Mouse (Mus musculus) ES-E14 (cell line): ENCODE measurements around the gene Plcz1. TPM values are rescaled to one million over a fixed set of nuclear protein-coding genes. Genes with fewer than 3 reads are reported as not detected.

Source experiments
- DNase-seq: peaks from one replicate; pipeline ENCODE4 v3.0.0-alpha.2; 2013; ENCODE audit warnings: low read depth, low spot score
- H3K27ac ChIP-seq: 2 replicates; pipeline ENCODE4 v1.5.1; 2012; ENCODE audit warnings: low read depth, mild to moderate bottlenecking, low read length, moderate library complexity, mixed read lengths; ENCODE audit not compliant: poor library complexity, insufficient read depth, severe bottlenecking
- H3K36me3 ChIP-seq: 2 replicates; pipeline ENCODE4 v1.6.1; 2012; ENCODE audit warnings: mild to moderate bottlenecking, low read length, moderate library complexity, mixed read lengths; ENCODE audit not compliant: control insufficient read depth, poor library complexity, insufficient read depth, severe bottlenecking
- H3K4me1 ChIP-seq, 2 experiments: fragments of 150-350 bp in 1 of 2; sonication (generic) in 1 of 2; 2 replicates each; pipeline ENCODE4 v1.6.1; 2012; ENCODE audit warnings: low read length in 2 of 2, mild to moderate bottlenecking in 1 of 2, mixed read lengths in 1 of 2; ENCODE audit not compliant: control insufficient read depth in 2 of 2, insufficient read depth in 2 of 2, poor library complexity in 1 of 2
- H3K4me3 ChIP-seq, 2 experiments: fragments of 150-350 bp in 1 of 2; sonication (generic) in 1 of 2; 2 replicates each; pipeline ENCODE4 v1.5.1; 2012; ENCODE audit warnings: low read length in 2 of 2, low read depth in 1 of 2, mild to moderate bottlenecking in 1 of 2, mixed read lengths in 1 of 2; ENCODE audit not compliant: insufficient read depth in 1 of 2, poor library complexity in 1 of 2, severe bottlenecking in 1 of 2
- H3K9ac ChIP-seq: 2 replicates; pipeline ENCODE4 v1.6.1; 2012; ENCODE audit warnings: low read depth, mild to moderate bottlenecking, low read length, mixed read lengths; ENCODE audit not compliant: poor library complexity, insufficient read depth, severe bottlenecking
- H3K9me3 ChIP-seq: fragments of 150-350 bp; sonication (generic); 2 replicates; pipeline ENCODE4 v1.6.1; 2012; ENCODE audit warnings: low read depth, mild to moderate bottlenecking, low read length; ENCODE audit not compliant: control insufficient read depth, insufficient read depth
- CHD2 ChIP-seq: IDR thresholded peaks from 2 replicates; pipeline ENCODE4 v1.6.1; 2014; ENCODE audit warnings: mild to moderate bottlenecking, low read depth, low read length, inconsistent platforms
- HCFC1 ChIP-seq: IDR thresholded peaks from 2 replicates; pipeline ENCODE4 v1.6.1; 2012; ENCODE audit warnings: low read length, inconsistent platforms, borderline replicate concordance; ENCODE audit not compliant: insufficient read depth
- MAFK ChIP-seq: IDR thresholded peaks from 2 replicates; pipeline ENCODE4 v1.6.1; 2014; ENCODE audit warnings: mild to moderate bottlenecking, low read depth, low read length, inconsistent platforms; ENCODE audit not compliant: insufficient read depth
- ZC3H11A ChIP-seq: IDR thresholded peaks from 2 replicates; pipeline ENCODE4 v1.6.1; 2012; ENCODE audit warnings: low read depth, mild to moderate bottlenecking, inconsistent platforms, low read length, borderline replicate concordance
- ZNF384 ChIP-seq: IDR thresholded peaks from 2 replicates; pipeline ENCODE4 v1.6.1; 2012; ENCODE audit warnings: low read depth, low read length, inconsistent platforms
- in situ Hi-C, 2 experiments: fragments of 600-800 bp; cut with MboI; formaldehyde crosslinking; loops; one replicate each; pipeline ENCODE4 v1.15.1; 2025; ENCODE audit warnings: low sequenced_read_pairs in 2 of 2, inconsistent platforms in 1 of 2; ENCODE audit not compliant: unreplicated experiment in 2 of 2
- total RNA-seq: library from RNA; depleted of rRNA; stranded (reverse); fragments of 300-350 nt; gene quantifications from 2 replicates; pipeline ENCODE4 v1.2.3, GENCODE M21; 2012; rRNA removed

The Plcz1 gene
- total RNA-seq: not detected in 2 replicates

- Histone ChIP-seq H3K36me3 (no peaks in the 10 kb centered on the region), H3K27ac (no peak within 1 kb of the TSS), H3K9ac (no peak within 1 kb of the TSS), H3K4me3 (no peak within 1 kb of the TSS), H3K4me1 (no peaks in the 10 kb centered on the region), H3K9me3 (no peaks in the 10 kb centered on the region)
- in situ Hi-C loops: no loop called here
- no peak for TF ChIP-seq HCFC1
- TF ChIP-seq ZC3H11A: no peak
- TF ChIP-seq MAFK: no peak
- TF ChIP-seq ZNF384: no peak
- no peak for TF ChIP-seq CHD2
- DNase-seq: no peak
These were observed at the start of gene Plcz1 for GRCm38 (mm10) chr6:140041357-140041756. Gene Plcz1 (minus strand): TSS chr6:140041457.

- no peak for TF ChIP-seq CHD2
- no peak for TF ChIP-seq HCFC1
- TF ChIP-seq MAFK: no peak
- TF ChIP-seq ZNF384: no peak
- no peak for TF ChIP-seq ZC3H11A
- in situ Hi-C loops: no loop called here
- no peak for DNase-seq
These were observed 48.6 kb upstream of the Plcz1 start for GRCm38 (mm10) chr6:140089855-140090254.

GRCm38 (mm10) chr6:140081739-140082138, 40.5 kb upstream of the Plcz1 start:
- Histone ChIP-seq H3K27ac (no peak overlapping the region), H3K4me3 (no peak overlapping the region), H3K4me1 (no peaks in the 10 kb centered on the region), H3K36me3 (no peaks in the 10 kb centered on the region), H3K9ac (no peak overlapping the region), H3K9me3 (no peaks in the 10 kb centered on the region)
- DNase-seq: peak; percentile 22
- in situ Hi-C loops: no loop called here
- no peak for TF ChIP-seq ZNF384
- TF ChIP-seq CHD2: no peak
- TF ChIP-seq MAFK: no peak
- TF ChIP-seq ZC3H11A: no peak
- no peak for TF ChIP-seq HCFC1

More at GRCm38 (mm10) chr6:140089855-140090254, 48.6 kb upstream of the Plcz1 start:
- H3K9me3 ChIP-seq: no peaks in the 10 kb centered on the region
- H3K4me3 ChIP-seq: no peak overlapping the region
- no peak overlapping the region for H3K9ac ChIP-seq
- no peaks in the 10 kb centered on the region for H3K4me1 ChIP-seq
- H3K27ac ChIP-seq: no peak overlapping the region
- no peaks in the 10 kb centered on the region for H3K36me3 ChIP-seq

- no peaks in the 10 kb centered on the region for H3K9me3 ChIP-seq
- H3K4me1 ChIP-seq: no peaks in the 10 kb centered on the region
- DNase-seq: no peak
- in situ Hi-C loops: no loop called here
- H3K9ac ChIP-seq: no peak overlapping the region
- H3K27ac ChIP-seq: no peak overlapping the region
- no peaks in the 10 kb centered on the region for H3K36me3 ChIP-seq
- H3K4me3 ChIP-seq: no peak overlapping the region
- TF ChIP-seq MAFK (no peak), ZC3H11A (no peak), ZNF384 (no peak), HCFC1 (no peak), CHD2 (no peak)
These were observed 39.7 kb upstream of the Plcz1 start for GRCm38 (mm10) chr6:140080933-140081332.

GRCm38 (mm10) chr6:140069177-140069576, 27.9 kb upstream of the Plcz1 start:
- DNase-seq: no peak
- in situ Hi-C loops: no loop called here
- no peaks in the 10 kb centered on the region for H3K9me3 ChIP-seq
- no peak overlapping the region for H3K27ac ChIP-seq
- H3K36me3 ChIP-seq: no peaks in the 10 kb centered on the region
- no peaks in the 10 kb centered on the region for H3K4me1 ChIP-seq
- no peak overlapping the region for H3K9ac ChIP-seq
- no peak for TF ChIP-seq HCFC1
- TF ChIP-seq CHD2: no peak
- no peak for TF ChIP-seq MAFK
- no peak for TF ChIP-seq ZC3H11A
- no peak for TF ChIP-seq ZNF384
- H3K4me3 ChIP-seq: no peak overlapping the region
